Mouse (Mus musculus) gastrocnemius, postnatal 4 days (tissue): ENCODE measurements around the gene Cdk14. TPM values are rescaled to one million over a fixed set of nuclear protein-coding genes. Genes with fewer than 3 reads are reported as not detected.

Source experiments
- DNase-seq, 2 experiments: peaks; one replicate each; pipeline ENCODE4 v3.0.0; 2021 to 2022; ENCODE audit warnings: low spot score in 2 of 2, mixed read lengths in 2 of 2
- total RNA-seq, 2 experiments: library from RNA; stranded (reverse); gene quantifications; 2 replicates each; pipeline ENCODE4 v1.2.3; 2021

The Cdk14 gene
- total RNA-seq, 2 experiments from 2014 or later, result 34.1 to 34.4 TPM

GRCm38 (mm10) chr5:5008153-5008745, 411.9 kb downstream of the Cdk14 start:
- no peak for DNase-seq

- DNase-seq, result no peak
Observed at GRCm38 (mm10) chr5:5007489-5008152, 412.5 kb downstream of the Cdk14 start.

GRCm38 (mm10) chr5:5005633-5006032, 414.5 kb downstream of the Cdk14 start:
- no peak for DNase-seq

GRCm38 (mm10) chr5:5004740-5005139, 415.4 kb downstream of the Cdk14 start:
- DNase-seq, result no peak

GRCm38 (mm10) chr5:4993192-4993601, 426.9 kb downstream of the Cdk14 start:
- DNase-seq, result peak in 1 of 2 experiments; percentile 16

GRCm38 (mm10) chr5:4991023-4991422, 429.1 kb downstream of the Cdk14 start:
- no peak for DNase-seq

GRCm38 (mm10) chr5:4990237-4990636, 429.9 kb downstream of the Cdk14 start:
- no peak for DNase-seq

GRCm38 (mm10) chr5:4986181-4986580, 433.9 kb downstream of the Cdk14 start:
- no peak for DNase-seq

GRCm38 (mm10) chr5:4979551-4979950, 440.6 kb downstream of the Cdk14 start:
- no peak for DNase-seq

GRCm38 (mm10) chr5:4973408-4973807, 446.7 kb downstream of the Cdk14 start:
- no peak for DNase-seq

- DNase-seq, result peak; percentile 36 to 70
Observed at GRCm38 (mm10) chr5:4962063-4962610, 458.0 kb downstream of the Cdk14 start.

- no peak for DNase-seq
Observed at GRCm38 (mm10) chr5:4961636-4962035, 458.5 kb downstream of the Cdk14 start.

GRCm38 (mm10) chr5:4959446-4959845, 460.7 kb downstream of the Cdk14 start:
- DNase-seq, result no peak

GRCm38 (mm10) chr5:4955993-4956392, 464.1 kb downstream of the Cdk14 start:
- DNase-seq, result no peak

GRCm38 (mm10) chr5:4955392-4955791, 464.7 kb downstream of the Cdk14 start:
- DNase-seq, result no peak

- DNase-seq, result no peak
Observed at GRCm38 (mm10) chr5:4949433-4949832, 470.7 kb downstream of the Cdk14 start.

- DNase-seq, result no peak
Observed at GRCm38 (mm10) chr5:4948090-4948954, 471.8 kb downstream of the Cdk14 start.

GRCm38 (mm10) chr5:4935131-4935530, 485.0 kb downstream of the Cdk14 start:
- DNase-seq, result no peak

- no peak for DNase-seq
Observed at GRCm38 (mm10) chr5:4934491-4934890, 485.6 kb downstream of the Cdk14 start.

GRCm38 (mm10) chr5:4931539-4932143, 488.5 kb downstream of the Cdk14 start:
- DNase-seq, result no peak

GRCm38 (mm10) chr5:4929628-4930027, 490.5 kb downstream of the Cdk14 start:
- no peak for DNase-seq
